Mouse (Mus musculus) left cerebral cortex, postnatal 25 days (tissue): Measurements from ENCODE around the gene Gm45623. TPM values are rescaled to one million over a fixed set of nuclear protein-coding genes. Genes with fewer than 3 reads are reported as not detected.
A peak's percentile ranks its signal among the peaks of the same experiment; 100 is the strongest.

ENCODE experiments used
- DNase-seq, 2 experiments: peaks; one replicate each; pipeline ENCODE4 v3.0.0; 2022; ENCODE audit warnings: low spot score in 2 of 2, mixed read lengths in 1 of 2
- intact Hi-C: fragments of 180-260 bp; cut with DNase I; formaldehyde crosslinking; loops from one replicate; pipeline ENCODE4 v1.15.1; 2025
- total RNA-seq, 2 experiments: library from RNA; stranded (reverse); gene quantifications; 2 replicates each; pipeline ENCODE4 v1.2.3; 2021

Gm45623 gene
- 10 to 100 TPM; 10.8 to 15.4 TPM for total RNA-seq

DNA sequence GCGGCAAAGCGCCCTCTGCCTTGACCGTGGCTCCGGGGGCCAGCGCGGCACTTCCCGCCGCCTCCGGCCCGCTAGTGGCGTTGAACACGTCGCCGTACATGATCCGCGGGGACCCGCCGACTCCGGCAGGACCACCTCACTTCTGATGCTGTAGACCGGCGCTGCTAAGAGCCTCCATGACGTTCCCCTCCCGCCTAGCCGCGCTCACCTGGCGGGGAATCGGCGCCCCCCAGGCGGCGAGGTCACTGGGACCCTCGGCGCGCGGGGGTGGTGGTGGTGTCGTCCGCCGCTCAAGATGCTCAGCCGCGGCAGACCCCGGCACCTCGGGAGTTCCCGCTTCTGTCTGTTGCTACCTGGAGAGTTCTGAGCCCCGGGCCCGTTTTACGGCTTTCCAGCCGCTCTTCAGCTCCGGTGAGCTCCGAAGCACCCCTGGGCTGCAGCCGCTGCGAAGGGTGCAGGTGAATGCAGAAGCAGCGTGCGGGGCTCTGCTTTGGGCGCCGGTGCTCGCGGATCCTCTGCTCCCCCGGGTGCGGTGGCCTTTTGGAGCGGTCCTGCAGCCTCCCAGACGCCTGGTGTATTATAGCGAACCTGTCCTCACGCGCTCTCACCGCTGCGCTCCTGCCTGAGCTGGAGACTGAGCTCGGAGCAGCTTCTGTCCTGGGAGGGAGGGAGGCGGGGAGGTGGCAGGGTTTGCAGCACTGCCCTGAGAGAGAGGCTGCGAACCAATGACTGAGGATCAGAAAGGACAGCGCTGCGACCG, at the start of gene Gm45623:
Gm45623 (minus strand) TSS at position 636 of the 760 bp plus-strand sequence.
- intact Hi-C loops = no loop called here
- DNase-seq = no peak

DNA sequence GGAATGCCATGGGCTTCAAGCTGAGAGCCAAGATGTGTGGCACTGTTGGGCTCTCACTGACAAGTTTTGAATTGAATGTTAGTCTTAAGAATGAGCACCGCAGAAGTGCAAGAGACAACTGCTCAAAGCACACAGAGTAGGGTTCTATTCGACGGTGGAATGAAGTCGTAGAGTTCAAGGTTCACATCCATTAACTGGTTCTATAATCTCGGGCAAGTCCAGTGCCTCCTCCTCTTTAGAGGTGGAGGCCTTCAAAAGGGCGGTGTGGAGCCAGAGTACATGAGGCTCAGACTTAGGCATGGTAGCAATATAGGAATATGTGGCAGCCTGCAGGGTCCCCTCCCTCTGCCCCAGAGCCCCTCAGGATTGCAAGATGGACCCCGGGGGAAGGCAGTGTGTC, 43.8 kb upstream of the Gm45623 start:
- intact Hi-C loops = no loop called here
- DNase-seq = no peak

- intact Hi-C loops = no loop called here
- no peak for DNase-seq
Measured at GRCm38 (mm10) chr13:56795501-56795900, 41.9 kb upstream of the Gm45623 start.

GRCm38 (mm10) chr13:56794441-56794840, 40.8 kb upstream of the Gm45623 start:
- no peak for DNase-seq
- intact Hi-C loops = no loop called here

- DNase-seq = no peak
Measured at GRCm38 (mm10) chr13:56792844-56793243, 39.2 kb upstream of the Gm45623 start.

DNA sequence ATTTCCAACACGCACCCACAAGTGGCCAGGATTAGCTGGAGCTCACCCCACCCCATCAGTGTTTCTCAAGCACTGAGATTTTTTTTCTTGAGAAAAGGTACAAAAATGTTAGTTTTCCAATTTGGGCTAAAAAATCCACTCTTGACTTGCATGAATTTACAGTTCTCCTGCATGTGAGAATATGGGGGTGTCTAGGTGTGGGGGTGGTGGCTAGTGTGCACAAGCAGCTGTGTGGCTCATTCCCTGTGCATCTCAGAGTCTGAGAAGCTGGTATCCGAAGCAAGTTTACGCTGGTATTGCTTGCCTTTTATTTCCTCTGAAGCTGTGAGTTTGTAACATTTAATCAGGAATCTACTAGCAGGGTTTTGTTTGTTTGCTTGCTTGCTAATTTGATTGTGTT, 37.1 kb upstream of the Gm45623 start:
- intact Hi-C loops = loop anchor here (1.0 kb wide), 1 partner anchor 92 kb away; no protein-coding TSS in a partner anchor
- peak; percentile 45 to 87 for DNase-seq

More at GRCm38 (mm10) chr13:56792844-56793243, 39.2 kb upstream of the Gm45623 start:
- intact Hi-C loops = no loop called here

GRCm38 (mm10) chr13:56782621-56783020, 29.0 kb upstream of the Gm45623 start:
- intact Hi-C loops = no loop called here

DNA sequence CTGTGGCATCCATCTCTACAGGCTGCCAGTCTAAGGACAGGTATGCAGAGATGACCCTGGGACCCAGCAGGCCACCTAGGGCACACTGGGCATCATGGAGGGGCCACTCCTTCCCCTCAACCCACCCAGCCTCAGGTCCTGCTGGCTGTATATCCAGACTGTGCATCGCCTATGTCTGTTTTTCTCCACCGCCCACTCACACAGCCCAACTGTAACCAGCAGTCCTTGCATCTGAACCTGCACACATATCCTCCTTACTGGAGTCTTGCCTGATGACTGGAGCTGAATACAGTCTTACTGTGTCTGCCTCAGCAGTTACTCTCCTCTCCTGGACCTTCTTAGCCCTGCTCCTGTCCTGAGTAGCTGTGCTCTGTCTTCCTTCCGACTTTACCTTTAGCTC, 28.1 kb upstream of the Gm45623 start:
- DNase-seq = peak; percentile 37 to 66
- intact Hi-C loops = no loop called here

More at GRCm38 (mm10) chr13:56782621-56783020, 29.0 kb upstream of the Gm45623 start:
- peak; percentile 52 to 76 for DNase-seq

- intact Hi-C loops = no loop called here
- peak; percentile 25 to 31 for DNase-seq
Measured at GRCm38 (mm10) chr13:56780746-56781469, 27.3 kb upstream of the Gm45623 start.

DNA sequence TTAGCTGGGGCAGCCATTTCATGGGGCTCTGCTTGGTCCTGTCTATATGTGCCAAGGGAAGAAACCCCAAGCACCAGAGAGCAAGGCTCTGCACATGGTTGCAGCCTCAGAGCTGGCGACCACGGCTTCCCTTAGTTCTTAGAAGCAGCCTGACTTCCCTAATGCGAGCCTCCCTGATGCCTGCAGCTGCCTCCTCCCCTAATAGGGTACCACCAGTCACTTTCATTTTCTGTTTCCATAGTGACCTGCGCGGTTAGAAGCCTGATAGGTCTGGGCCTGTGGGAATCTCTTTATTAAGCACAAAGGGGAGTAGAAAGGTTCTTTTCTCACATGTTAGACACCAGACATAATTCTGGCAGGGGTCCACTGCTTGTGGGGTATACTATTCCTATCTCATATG, 20.7 kb upstream of the Gm45623 start:
- intact Hi-C loops = no loop called here
- DNase-seq = no peak

DNA sequence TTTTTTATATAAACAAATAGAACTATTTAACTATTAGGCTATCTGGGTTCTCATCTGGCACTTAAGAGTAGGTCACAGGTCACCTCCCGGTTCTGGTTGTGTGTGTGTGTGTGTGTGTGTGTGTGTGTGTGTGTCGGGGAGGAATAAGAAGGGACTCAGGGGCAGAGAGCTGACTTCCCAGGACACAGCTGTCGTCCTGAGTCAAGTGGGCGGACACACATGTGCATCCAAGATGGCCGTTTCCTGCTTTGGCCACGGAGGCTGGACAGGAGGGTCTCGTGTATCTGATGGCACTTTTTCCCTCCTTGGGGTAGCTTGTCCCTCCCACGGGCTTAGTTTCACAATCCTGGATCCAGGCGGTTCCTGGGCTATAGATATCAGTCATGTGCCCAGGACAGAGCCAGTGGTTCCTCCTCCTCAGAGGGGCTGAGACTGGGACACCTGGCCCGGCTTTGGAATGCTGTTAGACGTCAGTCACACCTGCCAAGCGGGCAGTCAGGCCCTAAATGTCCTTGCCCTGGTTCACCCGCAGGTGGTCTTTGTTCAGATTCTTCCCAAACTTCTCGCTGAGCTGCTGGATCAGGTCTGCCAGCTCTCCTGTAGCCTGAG, 19.7 kb upstream of the Gm45623 start:
- intact Hi-C loops = no loop called here
- no peak for DNase-seq

DNA sequence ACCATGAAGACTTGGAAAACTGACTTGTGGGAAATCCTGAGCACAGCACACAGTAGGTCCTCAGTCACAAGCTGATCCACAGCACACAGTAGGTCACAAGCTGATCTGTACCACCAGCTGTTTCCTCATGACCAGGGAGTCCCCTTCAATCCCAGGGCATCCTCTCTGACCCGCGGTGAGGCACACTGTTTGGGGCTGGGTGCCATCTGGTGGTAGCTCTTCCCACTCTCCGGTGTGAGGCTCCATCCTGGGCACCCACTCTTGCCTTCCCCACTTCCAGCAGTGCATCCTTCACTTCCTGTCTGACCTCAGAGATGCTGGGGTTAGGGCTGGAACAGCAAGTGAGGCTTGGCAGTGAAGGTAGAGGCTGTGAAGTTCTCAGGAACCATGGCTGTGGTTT, 19.0 kb upstream of the Gm45623 start:
- intact Hi-C loops = no loop called here

DNA sequence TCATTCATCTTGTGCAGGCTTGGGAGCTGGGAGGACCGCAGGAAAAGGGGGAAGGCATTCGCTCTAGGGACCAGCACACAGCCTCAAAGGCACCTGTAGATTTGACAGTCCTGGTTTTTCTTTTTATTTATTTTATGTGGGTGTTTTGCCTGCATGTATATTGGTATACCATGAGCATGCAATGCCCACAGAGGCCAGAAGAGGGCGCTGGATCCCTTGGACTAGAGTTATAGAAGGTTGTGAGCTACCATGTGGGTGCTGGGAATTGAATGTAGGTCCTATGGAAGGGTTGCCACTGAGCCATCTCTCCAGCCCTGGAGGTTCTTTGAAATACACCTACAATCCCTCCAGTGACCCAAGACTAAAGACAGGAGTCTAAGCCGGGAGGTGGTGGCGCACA, 17.2 kb upstream of the Gm45623 start:
- intact Hi-C loops = no loop called here
- DNase-seq = no peak

More for the DNA sequence above, 19.0 kb upstream of the Gm45623 start:
- no peak for DNase-seq

GRCm38 (mm10) chr13:56770136-56770578, 16.5 kb upstream of the Gm45623 start:
- intact Hi-C loops = no loop called here
- DNase-seq = peak in 1 of 2 experiments; percentile 20

GRCm38 (mm10) chr13:56769431-56769830, 15.8 kb upstream of the Gm45623 start:
- intact Hi-C loops = no loop called here
- DNase-seq = no peak

DNA sequence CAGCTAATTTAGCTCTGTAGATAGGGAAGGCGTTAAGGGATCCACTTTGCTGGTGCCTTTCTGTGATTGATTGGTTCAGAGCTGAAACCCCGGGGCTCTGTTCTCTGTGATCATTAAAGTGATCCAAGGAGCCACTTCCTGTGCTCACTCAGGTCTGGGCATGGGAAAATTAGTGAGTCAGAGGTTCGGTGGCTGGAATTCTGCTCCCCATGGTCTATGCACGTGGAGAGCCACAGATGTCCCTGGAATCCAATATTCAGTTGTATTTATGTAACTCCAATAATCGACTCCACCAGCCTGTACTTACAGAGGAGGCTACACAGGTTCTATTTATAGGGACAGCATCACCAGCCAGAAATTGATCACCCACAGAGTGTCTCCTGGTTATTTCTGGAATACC, 12.6 kb upstream of the Gm45623 start:
- DNase-seq = no peak
- intact Hi-C loops = no loop called here

DNA sequence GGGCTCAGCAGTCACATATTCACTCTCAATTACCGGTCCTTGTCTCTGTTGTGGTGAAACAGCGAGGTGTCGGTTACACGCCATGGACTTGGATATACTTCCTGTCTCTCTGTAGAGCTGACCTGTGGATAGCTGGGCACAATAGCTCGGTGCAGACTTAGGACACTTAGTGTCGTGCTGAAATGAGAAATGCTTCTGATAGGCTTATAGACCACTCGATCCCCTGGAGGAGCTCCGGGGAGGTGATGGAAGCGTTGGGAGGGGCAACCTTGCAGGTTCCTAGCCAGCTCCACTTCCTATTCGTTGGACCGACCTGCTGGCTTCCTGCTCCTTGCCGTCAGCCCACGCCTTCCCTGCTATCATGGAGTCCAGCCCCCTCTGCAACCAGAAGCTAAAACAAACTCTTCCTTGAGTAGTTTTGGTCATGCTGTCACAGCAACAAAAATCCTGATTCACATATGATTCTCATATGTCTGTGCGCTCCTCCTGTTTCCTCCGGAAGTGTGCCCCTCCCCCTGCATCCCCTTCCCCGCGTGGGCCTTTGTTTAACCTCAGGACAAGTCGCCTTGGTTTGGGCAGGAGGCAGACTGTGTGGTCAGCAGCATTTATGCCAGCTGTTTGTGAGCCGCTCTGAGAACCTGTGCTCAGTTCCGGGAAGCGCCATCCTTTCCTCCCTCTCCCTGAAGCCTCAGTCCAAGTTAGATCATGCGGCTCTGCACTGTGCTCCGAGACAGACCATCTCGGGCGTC, 11.8 kb upstream of the Gm45623 start:
- intact Hi-C loops = no loop called here
- DNase-seq = no peak

- no peak for DNase-seq
- intact Hi-C loops = no loop called here
Measured at GRCm38 (mm10) chr13:56762446-56763229, 9.0 kb upstream of the Gm45623 start.

DNA sequence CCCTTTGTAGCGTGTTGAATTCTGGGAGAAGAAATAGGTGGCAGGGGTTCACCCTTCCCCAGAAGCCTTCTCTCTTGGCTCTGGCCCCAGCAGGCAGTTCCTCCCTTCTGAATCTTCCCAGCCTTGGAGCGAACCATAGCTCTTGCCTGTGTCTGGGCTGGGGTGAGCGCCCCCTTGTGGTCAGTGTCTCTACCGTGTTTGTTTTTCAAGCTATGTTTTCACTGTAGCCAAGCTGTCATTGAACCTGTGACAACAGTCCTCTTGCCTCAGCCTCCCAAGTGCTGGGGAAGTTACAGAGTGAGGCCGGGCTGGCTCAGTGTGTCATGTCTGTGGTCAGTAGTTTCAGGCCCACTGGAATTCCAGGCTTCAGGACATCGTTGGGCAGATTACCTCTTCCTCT, 4.9 kb upstream of the Gm45623 start:
- peak; percentile 61 to 68 for DNase-seq
- intact Hi-C loops = loop anchor here (5.0 kb wide), 1 partner anchor 281 kb away; no protein-coding TSS in a partner anchor
